Mouse (Mus musculus): ENCODE data around the gene Vmn2r51. TPM values are rescaled to one million over a fixed set of nuclear protein-coding genes. Genes with fewer than 3 reads are reported as not detected.
"Not testable (repeated sequence)": the region's sequence is repeated elsewhere in the genome, so short reads cannot be mapped to it uniquely, and the experiment has no call there.

Vmn2r51 gene
- polyA plus RNA-seq (2015; fragmentation: Nextera tagmentation; extraction: Ambion mirVana): not detected in 2 replicates

- 43% methylated on average over 1 of the region's 1 CpGs for WGBS
- H3K4me1 ChIP-seq (replicated peaks; ENCODE audit: control insufficient read depth, insufficient read depth); H3K27ac ChIP-seq (replicated peaks); H3K9me3 ChIP-seq (ENCODE audit: control insufficient read depth, low read length); H3K9ac ChIP-seq (ENCODE audit: low read length); ATAC-seq (ENCODE audit: low FRiP score, low TSS enrichment); H3K27me3 ChIP-seq (ENCODE audit: control insufficient read depth, insufficient read depth, low read length); H3K36me3 ChIP-seq (ENCODE audit: control insufficient read depth, insufficient read depth, low read length); H3K4me3 ChIP-seq (ENCODE audit: low read depth, low read length); H3K4me2 ChIP-seq (replicated peaks; ENCODE audit: low read depth); DNase-seq (ENCODE audit: low spot score): not testable (repeated sequence)
Measured at GRCm38 (mm10) chr7:10105641-10106040, at the start of gene Vmn2r51. Vmn2r51 (minus strand) TSS chr7:10105741.

DNA sequence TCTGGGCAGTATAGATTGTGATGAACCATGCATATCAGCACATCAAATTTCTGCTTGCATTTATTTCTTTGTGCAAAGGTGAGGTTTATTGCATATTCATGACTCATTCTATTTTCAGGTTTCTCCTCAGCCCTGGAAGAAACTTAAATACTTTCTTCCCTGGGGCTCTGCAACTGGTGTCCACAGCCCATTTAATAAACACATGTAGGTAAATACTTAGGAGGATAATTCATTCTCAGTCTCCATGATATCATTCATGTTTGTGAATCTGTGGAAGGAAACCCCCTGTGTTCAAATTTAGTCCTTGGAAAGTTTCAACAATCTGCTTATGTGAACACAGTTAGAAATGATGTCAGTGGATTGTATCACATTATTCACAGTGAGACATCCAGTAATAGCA is 52.3 kb downstream of the Vmn2r51 start, which contains the start of gene Vmn2r50:
Gene Vmn2r50 (minus strand): TSS at position 101 of the 400 bp plus-strand sequence.
- H3K4me3 ChIP-seq (ENCODE audit: low read depth, low read length); H3K27ac ChIP-seq (replicated peaks); H3K4me2 ChIP-seq (replicated peaks; ENCODE audit: low read depth); H3K4me1 ChIP-seq (replicated peaks; ENCODE audit: control insufficient read depth, insufficient read depth); H3K27me3 ChIP-seq (ENCODE audit: control insufficient read depth, insufficient read depth, low read length); H3K9ac ChIP-seq (ENCODE audit: low read length); H3K9me3 ChIP-seq (ENCODE audit: control insufficient read depth, low read length); H3K36me3 ChIP-seq (ENCODE audit: control insufficient read depth, insufficient read depth, low read length); DNase-seq (ENCODE audit: low spot score); ATAC-seq (ENCODE audit: low FRiP score, low TSS enrichment): not testable (repeated sequence)

Other genes starting within 250 kb of the Vmn2r51 start
- gene Vmn2r48, start 152.2 kb downstream of the Vmn2r51 start, polyA plus RNA-seq (2015; fragmentation: Nextera tagmentation; extraction: Ambion mirVana): not detected in 2 replicates
- not detected in 2 replicates for gene Vmn2r49, start 113.5 kb downstream of the Vmn2r51 start, polyA plus RNA-seq (2015; fragmentation: Nextera tagmentation; extraction: Ambion mirVana)
- 0.02 TPM in 1 of 2 replicates, not detected in the other for gene Vmn2r50, start 52.4 kb downstream of the Vmn2r51 start, polyA plus RNA-seq (2015; fragmentation: Nextera tagmentation; extraction: Ambion mirVana)
- gene Vmn2r52, start 70.8 kb upstream of the Vmn2r51 start, polyA plus RNA-seq (2015; fragmentation: Nextera tagmentation; extraction: Ambion mirVana): 0.01 TPM in 1 of 2 replicates, not detected in the other
- not detected in 2 replicates for gene Vmn1r66, start 172.3 kb upstream of the Vmn2r51 start, polyA plus RNA-seq (2015; fragmentation: Nextera tagmentation; extraction: Ambion mirVana)

Measured in stomach, postnatal 0 days (tissue).